Mouse (Mus musculus): ENCODE data around the gene Abcb6. TPM values are rescaled to one million over a fixed set of nuclear protein-coding genes. Genes with fewer than 3 reads are reported as not detected.
A peak's percentile ranks its signal among the peaks of the same experiment; 100 is the strongest.

Abcb6 gene
- polyA plus RNA-seq (2015; fragmentation: Nextera tagmentation; extraction: Ambion mirVana), result 40.3 and 47.8 TPM in 2 replicates

DNA sequence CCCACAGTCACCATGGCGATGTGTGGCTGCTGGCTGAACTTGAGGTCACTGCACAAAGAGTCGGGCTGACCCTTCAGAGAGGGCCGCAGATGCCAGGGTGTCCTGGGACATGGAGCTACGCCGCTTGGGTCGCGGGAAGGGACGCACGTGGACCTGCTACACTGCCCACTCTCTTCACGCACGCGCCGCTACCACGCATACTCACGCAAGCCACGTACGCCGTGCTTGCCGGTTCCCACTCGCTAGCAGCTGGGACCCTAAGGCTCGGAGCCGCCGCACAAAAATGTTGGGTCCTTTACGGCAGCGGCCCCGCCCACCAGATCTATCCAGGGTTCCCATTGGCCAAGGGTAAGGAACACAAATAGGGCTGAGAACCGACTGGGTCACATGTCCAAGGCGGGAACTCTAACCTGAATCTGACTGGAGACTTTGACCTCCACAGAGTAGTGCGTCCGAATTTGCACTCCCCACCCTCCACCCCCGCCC, at the start of gene Abcb6:
Gene Abcb6, minus strand, starts transcription at position 288 of the 486 bp plus-strand sequence.
- H3K9me3 ChIP-seq, result no peaks in the 10 kb centered on the region
- peak; percentile 93 for ATAC-seq (ENCODE audit: low read depth)
- H3K4me1 ChIP-seq (replicated peaks), result peaks cover 30% of the 10 kb centered on the region
- H3K4me3 ChIP-seq, result peak within 1 kb of the TSS; percentile 58
- peak within 1 kb of the TSS; percentile 77 for H3K9ac ChIP-seq
- peaks cover 70% of the 10 kb centered on the region for H3K36me3 ChIP-seq
- H3K27ac ChIP-seq (replicated peaks), result peak within 1 kb of the TSS; percentile 76
- WGBS, result under 1% methylated on average over 31 of the region's 31 CpGs
- peak within 1 kb of the TSS; percentile 100 for H3K4me2 ChIP-seq
- H3K27me3 ChIP-seq, result no peaks in the 10 kb centered on the region

DNA sequence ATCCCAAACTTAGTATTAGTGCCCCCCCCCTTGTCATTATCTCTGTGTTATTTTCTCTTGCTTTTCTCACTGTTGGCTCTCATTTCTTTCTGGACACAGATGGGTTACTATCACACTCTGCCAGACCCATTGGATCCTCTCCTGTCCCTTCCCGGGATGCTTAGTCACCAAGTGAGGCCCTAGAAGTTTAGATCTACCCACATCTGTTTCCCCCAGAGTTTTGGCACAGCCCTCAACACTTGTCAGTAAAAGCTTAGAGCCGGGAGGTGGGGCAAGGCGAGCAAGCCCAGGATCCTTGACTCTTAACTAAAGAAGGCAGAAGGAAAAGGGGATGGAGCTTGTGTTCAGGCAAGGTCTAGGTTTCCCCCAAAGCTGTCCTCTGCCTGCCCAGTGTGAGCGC, 49.0 kb upstream of the Abcb6 start:
- 82% methylated on average over 4 of the region's 4 CpGs for WGBS
- ATAC-seq (ENCODE audit: low read depth), result no peak
- H3K9me3 ChIP-seq, result no peaks in the 10 kb centered on the region
- H3K4me2 ChIP-seq, result no peak overlapping the region
- no peaks in the 10 kb centered on the region for H3K4me1 ChIP-seq (replicated peaks)
- H3K36me3 ChIP-seq, result no peaks in the 10 kb centered on the region
- H3K4me3 ChIP-seq, result no peak overlapping the region
- no peak overlapping the region for H3K27ac ChIP-seq (replicated peaks)
- no peak overlapping the region for H3K9ac ChIP-seq
- peaks cover 10% of the 10 kb centered on the region; the same call in 1 of the 2 replicates for H3K27me3 ChIP-seq

DNA sequence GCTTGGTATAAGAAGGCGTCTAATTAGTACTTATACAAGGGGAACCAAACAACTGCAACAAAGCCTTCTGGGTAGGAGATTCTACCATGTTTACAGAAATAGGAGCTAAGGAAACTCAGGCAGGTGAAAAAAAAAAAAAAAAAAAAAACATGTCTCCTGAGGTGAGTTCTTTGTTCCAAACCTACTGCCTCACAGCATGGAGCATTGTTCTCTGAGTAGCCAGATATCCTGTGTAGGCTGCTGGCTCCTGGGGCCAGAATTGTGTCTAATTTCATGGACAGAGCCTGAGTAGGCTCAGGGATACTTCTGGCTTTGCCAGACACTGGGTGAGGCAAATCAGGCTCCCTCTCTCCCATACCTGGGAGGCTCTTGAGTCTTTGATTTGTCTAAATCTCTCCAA, 47.5 kb upstream of the Abcb6 start:
- Histone ChIP-seq H3K9ac (no peak overlapping the region), H3K4me1 (replicated peaks) (no peaks in the 10 kb centered on the region), H3K27me3 (peaks cover 20% of the 10 kb centered on the region), H3K4me2 (no peak overlapping the region), H3K36me3 (no peaks in the 10 kb centered on the region), H3K27ac (replicated peaks) (no peak overlapping the region), H3K4me3 (no peak overlapping the region), H3K9me3 (no peaks in the 10 kb centered on the region)
- WGBS, result 80% methylated on average over 1 of the region's 1 CpGs
- ATAC-seq (ENCODE audit: low read depth), result no peak

DNA sequence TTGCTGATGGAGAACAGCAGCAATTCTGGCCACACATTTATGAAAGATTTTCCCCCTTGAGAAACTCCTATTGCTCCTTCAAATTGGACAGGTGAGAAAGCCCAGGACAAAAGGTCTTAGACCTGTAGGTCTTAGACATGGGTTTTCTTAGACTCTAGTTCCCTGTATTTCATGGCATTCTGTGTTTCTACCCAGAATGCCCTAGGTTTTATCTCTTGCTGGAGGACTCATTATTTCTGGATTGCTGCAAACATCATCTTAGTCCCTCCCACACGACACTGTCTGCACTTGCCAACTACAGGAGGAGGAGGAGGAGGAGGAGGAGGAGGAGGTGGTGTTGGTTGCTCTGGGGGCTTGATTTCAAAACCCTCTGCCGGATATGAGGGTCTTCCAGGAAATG, 45.9 kb upstream of the Abcb6 start:
- H3K9me3 ChIP-seq, result no peaks in the 10 kb centered on the region
- WGBS, result 73% methylated on average over 2 of the region's 2 CpGs
- H3K9ac ChIP-seq, result no peak overlapping the region
- no peak overlapping the region for H3K4me3 ChIP-seq
- no peak overlapping the region for H3K27ac ChIP-seq (replicated peaks)
- peaks cover 32% of the 10 kb centered on the region for H3K27me3 ChIP-seq
- H3K4me2 ChIP-seq, result no peak overlapping the region
- no peaks in the 10 kb centered on the region for H3K4me1 ChIP-seq (replicated peaks)
- H3K36me3 ChIP-seq, result no peaks in the 10 kb centered on the region
- ATAC-seq (ENCODE audit: low read depth), result no peak

DNA sequence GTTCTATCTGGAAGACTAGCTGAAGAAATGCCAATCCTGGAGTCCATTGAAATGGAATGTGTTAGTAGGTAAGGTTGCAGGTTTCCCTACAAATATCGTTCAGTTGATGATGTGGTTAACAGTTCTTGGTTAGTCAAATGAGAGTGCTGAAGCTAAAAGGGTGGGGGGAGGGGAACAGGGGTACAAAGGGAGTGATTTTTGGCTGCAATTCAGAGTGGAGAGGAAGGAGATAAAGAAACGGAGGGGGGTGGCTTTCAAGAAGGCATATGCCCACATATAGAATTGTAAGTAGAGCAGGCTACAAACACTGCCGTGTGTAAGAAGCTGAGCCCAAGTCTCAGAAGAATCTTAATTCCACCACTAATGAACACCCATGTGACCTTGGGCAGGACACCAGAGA, 45.3 kb upstream of the Abcb6 start:
- peaks cover 33% of the 10 kb centered on the region for H3K27me3 ChIP-seq
- no peaks in the 10 kb centered on the region for H3K4me1 ChIP-seq (replicated peaks)
- WGBS, result 58% methylated on average over 3 of the region's 3 CpGs
- H3K36me3 ChIP-seq, result no peaks in the 10 kb centered on the region
- H3K27ac ChIP-seq (replicated peaks), result no peak overlapping the region
- H3K4me2 ChIP-seq, result no peak overlapping the region
- no peak overlapping the region for H3K4me3 ChIP-seq
- no peak overlapping the region for H3K9ac ChIP-seq
- H3K9me3 ChIP-seq, result no peaks in the 10 kb centered on the region
- ATAC-seq (ENCODE audit: low read depth), result no peak

DNA sequence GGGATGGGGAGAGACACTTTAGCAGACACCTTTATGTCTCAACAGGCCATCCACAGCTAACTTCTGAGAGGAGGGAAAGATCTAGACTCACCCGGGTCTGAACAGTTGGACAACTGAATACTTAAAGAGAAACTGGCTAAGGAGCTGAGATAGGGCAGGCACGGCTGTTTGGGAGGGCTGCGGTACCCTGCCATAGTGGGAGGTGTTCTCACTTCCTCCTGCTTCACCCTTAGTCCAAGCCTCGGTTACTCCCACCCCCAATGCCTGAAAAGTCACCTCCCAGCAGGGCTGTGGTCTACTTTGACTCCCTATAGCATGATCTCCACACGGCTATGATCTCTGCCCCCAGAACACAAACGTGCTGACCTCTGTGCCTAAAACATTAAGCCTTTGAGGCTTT, 43.3 kb upstream of the Abcb6 start:
- no peak for ATAC-seq (ENCODE audit: low read depth)
- no peak overlapping the region for H3K4me3 ChIP-seq
- peaks cover 14% of the 10 kb centered on the region for H3K4me1 ChIP-seq (replicated peaks)
- no peak overlapping the region for H3K27ac ChIP-seq (replicated peaks)
- peaks cover 52% of the 10 kb centered on the region for H3K27me3 ChIP-seq
- H3K9ac ChIP-seq, result no peak overlapping the region
- H3K36me3 ChIP-seq, result no peaks in the 10 kb centered on the region
- H3K9me3 ChIP-seq, result no peaks in the 10 kb centered on the region
- WGBS, result 76% methylated on average over 6 of the region's 6 CpGs
- H3K4me2 ChIP-seq, result no peak overlapping the region

DNA sequence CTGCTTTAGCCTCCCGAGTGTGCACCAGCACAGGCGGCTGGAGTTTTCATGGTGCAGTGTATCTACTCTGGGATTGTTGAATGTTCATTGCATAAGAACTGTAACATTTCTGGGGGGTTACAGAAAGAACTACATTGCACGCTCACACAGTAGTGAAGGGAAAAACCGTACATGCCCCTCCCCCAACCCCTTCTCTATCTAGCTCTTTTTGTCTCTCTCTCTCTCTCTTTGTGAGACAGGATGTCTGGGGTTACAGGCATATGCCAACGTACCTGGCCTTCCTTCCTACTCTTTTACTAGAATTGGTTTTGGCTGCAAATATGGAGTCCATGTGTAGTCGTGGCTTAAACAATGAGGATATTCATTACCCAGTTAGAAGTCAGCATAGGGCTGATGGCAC, 42.7 kb upstream of the Abcb6 start:
- Histone ChIP-seq H3K27ac (replicated peaks) (no peak overlapping the region), H3K4me3 (no peak overlapping the region), H3K9ac (no peak overlapping the region), H3K27me3 (peaks cover 58% of the 10 kb centered on the region), H3K36me3 (no peaks in the 10 kb centered on the region), H3K9me3 (no peaks in the 10 kb centered on the region), H3K4me2 (no peak overlapping the region), H3K4me1 (replicated peaks) (peaks cover 20% of the 10 kb centered on the region)
- WGBS, result 84% methylated on average over 6 of the region's 6 CpGs
- no peak for ATAC-seq (ENCODE audit: low read depth)

DNA sequence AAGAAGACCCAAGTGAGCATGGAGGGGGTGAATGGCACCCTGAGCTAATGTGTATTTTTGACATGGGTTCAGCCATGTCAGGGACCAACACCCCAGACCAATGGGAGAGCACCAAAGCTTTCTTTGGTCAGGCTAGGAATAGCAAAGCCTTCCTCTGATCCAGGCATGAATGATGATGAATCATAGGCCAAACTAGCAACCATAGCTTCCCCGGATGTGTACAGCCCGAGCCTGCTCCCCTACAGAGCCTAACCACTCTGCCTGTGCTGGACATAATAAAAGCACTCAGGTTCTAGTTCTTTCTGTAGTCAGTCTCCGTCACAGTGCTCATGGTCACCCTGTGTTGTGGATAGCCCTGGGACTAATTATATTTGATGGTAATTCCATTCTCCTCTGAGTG, 41.3 kb upstream of the Abcb6 start:
- Histone ChIP-seq H3K4me3 (no peak overlapping the region), H3K27me3 (peaks cover 72% of the 10 kb centered on the region), H3K4me2 (no peak overlapping the region), H3K36me3 (no peaks in the 10 kb centered on the region), H3K4me1 (replicated peaks) (peaks cover 20% of the 10 kb centered on the region), H3K9ac (no peak overlapping the region), H3K9me3 (no peaks in the 10 kb centered on the region), H3K27ac (replicated peaks) (no peak overlapping the region)
- no peak for ATAC-seq (ENCODE audit: low read depth)
- 82% methylated on average over 3 of the region's 3 CpGs for WGBS

DNA sequence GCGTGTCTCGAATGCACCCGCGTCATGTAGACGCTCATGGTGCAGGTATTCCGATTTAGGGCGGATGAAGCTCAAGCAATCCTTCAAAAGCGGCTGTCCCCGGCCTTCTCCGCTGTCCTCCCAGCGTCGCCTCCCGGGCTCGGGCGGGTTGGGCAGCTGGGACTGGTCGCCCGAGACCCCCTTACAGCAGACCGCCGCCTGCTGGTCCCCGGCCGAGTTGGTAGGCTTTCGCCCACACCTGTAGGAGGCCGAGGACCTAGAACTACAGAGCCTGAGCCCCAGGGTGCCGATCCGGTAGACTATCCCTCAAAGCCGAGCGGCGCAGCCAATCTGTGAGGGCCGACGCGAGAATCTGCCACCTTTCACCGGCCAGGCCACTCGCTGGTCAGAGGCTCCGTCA, 39.3 kb upstream of the Abcb6 start, which contains the start of gene Tuba4a:
Gene Tuba4a, minus strand, starts transcription at position 335 of the 400 bp plus-strand sequence.
- H3K27me3 ChIP-seq, result peaks cover 80% of the 10 kb centered on the region
- peak within 1 kb of the TSS; percentile 69 for H3K9ac ChIP-seq
- H3K4me3 ChIP-seq, result peak within 1 kb of the TSS; percentile 54
- no peak within 1 kb of the TSS for H3K27ac ChIP-seq (replicated peaks)
- H3K4me2 ChIP-seq, result peak within 1 kb of the TSS; percentile 86
- ATAC-seq (ENCODE audit: low read depth), result peak; percentile 66; the same call in 1 of the 2 replicates
- under 1% methylated on average over 34 of the region's 34 CpGs for WGBS
- H3K4me1 ChIP-seq (replicated peaks), result peaks cover 20% of the 10 kb centered on the region
- H3K9me3 ChIP-seq, result no peaks in the 10 kb centered on the region
- H3K36me3 ChIP-seq, result peaks cover 16% of the 10 kb centered on the region

DNA sequence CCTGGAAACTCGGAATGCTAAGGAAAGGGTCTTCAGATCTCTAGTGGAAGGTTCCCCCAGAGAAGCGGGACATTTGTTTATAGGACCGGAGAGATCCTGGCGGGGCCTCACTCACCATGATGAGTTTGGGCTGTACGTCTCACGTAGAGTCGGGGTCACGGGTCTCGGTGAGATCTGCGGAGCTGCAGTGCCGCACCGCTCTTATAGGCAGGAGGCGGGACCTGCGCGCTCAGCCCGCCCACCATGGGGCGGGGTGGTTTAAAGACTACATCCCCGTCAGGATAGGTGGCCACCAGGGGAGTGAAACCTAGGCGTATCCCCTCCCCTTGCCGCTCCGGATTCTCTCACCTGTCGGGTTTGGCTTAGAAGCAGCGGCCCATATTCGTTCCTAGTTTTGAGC, 38.9 kb upstream of the Abcb6 start:
- peaks cover 21% of the 10 kb centered on the region for H3K36me3 ChIP-seq
- H3K4me2 ChIP-seq, result peak overlapping the region; percentile 86
- peaks cover 80% of the 10 kb centered on the region for H3K27me3 ChIP-seq
- H3K27ac ChIP-seq (replicated peaks), result no peak overlapping the region
- peak; percentile 80; the same call in 1 of the 2 replicates for ATAC-seq (ENCODE audit: low read depth)
- H3K4me3 ChIP-seq, result peak overlapping the region; percentile 54
- H3K9ac ChIP-seq, result peak overlapping the region; percentile 69
- H3K4me1 ChIP-seq (replicated peaks), result peaks cover 20% of the 10 kb centered on the region
- no peaks in the 10 kb centered on the region for H3K9me3 ChIP-seq
- 0% methylated on average over 24 of the region's 24 CpGs for WGBS

DNA sequence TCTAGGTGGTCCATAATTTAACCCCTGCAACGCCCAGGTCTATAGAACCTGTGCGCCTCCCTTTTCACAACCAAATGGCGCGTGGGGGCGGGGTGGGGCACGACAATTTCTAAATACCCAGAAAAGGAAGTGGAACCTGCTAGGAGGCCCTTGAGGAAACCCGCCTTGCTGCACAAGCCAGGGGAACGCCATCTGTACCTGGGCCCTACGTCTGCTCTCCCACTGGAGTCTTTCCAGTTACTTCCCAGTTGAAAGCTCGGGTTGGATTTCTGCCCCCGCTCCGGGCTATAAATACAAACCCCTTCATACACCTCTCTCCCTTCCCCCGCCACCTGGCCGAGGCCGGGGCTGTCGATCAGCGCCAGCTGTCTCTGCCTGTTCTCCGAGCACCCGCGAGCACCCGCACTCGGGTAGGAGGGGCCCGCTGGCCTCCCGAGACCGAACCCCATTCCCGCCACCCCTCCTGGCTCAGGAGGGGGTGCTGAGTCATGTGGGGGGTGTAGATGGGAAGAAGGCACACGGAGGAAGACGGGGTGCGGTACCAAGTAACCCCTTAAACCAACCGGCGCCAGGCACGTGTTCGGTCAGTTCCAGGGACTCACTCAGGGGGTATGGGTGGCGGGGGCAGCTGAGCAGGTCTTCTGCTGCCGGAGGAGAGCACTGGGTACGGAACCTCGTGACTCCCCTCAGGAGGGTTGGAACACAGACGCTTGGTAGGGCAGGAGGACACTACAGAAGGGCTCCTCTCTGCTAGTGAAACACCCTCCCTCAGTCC, 38.2 kb upstream of the Abcb6 start:
- ATAC-seq (ENCODE audit: low read depth), result peak; percentile 46
- Histone ChIP-seq H3K4me3 (peak overlapping the region; percentile 54), H3K9ac (peak overlapping the region; percentile 69), H3K4me2 (peak overlapping the region; percentile 86), H3K9me3 (no peaks in the 10 kb centered on the region), H3K27me3 (peaks cover 78% of the 10 kb centered on the region), H3K36me3 (peaks cover 28% of the 10 kb centered on the region), H3K27ac (replicated peaks) (no peak overlapping the region), H3K4me1 (replicated peaks) (peaks cover 20% of the 10 kb centered on the region)
- WGBS, result 1% methylated on average over 38 of the region's 38 CpGs

DNA sequence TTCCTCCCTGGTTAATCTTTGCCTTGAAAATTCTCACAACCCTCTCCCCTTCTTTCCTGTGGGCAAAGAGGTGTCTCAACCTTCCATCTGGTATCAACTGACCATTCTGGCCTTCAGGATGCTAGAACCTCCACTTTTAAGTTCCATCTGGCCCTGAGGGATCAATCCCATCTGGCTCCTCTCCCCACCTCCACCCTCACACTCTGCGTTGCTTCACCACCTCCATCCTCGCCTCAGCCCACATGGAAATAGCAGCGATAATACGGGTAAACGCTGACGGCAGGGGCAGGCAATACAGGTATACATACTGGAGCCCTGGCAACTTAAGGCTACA, 37.7 kb upstream of the Abcb6 start:
- H3K4me2 ChIP-seq, result peak overlapping the region; percentile 86
- no peak for ATAC-seq (ENCODE audit: low read depth)
- H3K9me3 ChIP-seq, result no peaks in the 10 kb centered on the region
- H3K27me3 ChIP-seq, result peaks cover 72% of the 10 kb centered on the region
- peaks cover 33% of the 10 kb centered on the region for H3K36me3 ChIP-seq
- peaks cover 25% of the 10 kb centered on the region for H3K4me1 ChIP-seq (replicated peaks)
- 5% methylated on average over 6 of the region's 6 CpGs for WGBS
- 0 out of 2 replicates have a peak overlapping the region, but pooled peaks have one; percentile 69 for H3K9ac ChIP-seq
- H3K4me3 ChIP-seq, result peak overlapping the region; percentile 54; the same call in 1 of the 2 replicates
- H3K27ac ChIP-seq (replicated peaks), result no peak overlapping the region

Data from neural tube, embryonic 13.5 days (tissue).